Mouse (Mus musculus) liver, embryonic 15.5 days (tissue): Measurements from ENCODE around the gene Wdr91. TPM values are rescaled to one million over a fixed set of nuclear protein-coding genes. Genes with fewer than 3 reads are reported as not detected.

ENCODE experiments used
- ATAC-seq: fragments of 200-750 bp; cut with Nextera tagmentation; 2 replicates; pipeline ENCODE4 v1.8.0; 2017; ENCODE audit warnings: moderate number of reproducible peaks, mild to moderate bottlenecking, moderate library complexity; ENCODE audit not compliant: insufficient read depth
- H3K27ac ChIP-seq: fragments of 300-500 bp; sonication (generic); replicated peaks from 2 replicates; pipeline ENCODE4 v1.5.1; 2015; ENCODE audit warnings: mild to moderate bottlenecking, inconsistent platforms
- H3K27me3 ChIP-seq: fragments of 300-500 bp; sonication (generic); 2 replicates; pipeline ENCODE4 v1.6.1; 2015; ENCODE audit warnings: mild to moderate bottlenecking, inconsistent platforms
- H3K36me3 ChIP-seq: fragments of 300-500 bp; sonication (generic); replicated peaks from 2 replicates; pipeline ENCODE4 v1.6.1; 2015; ENCODE audit warnings: moderate library complexity, mild to moderate bottlenecking, inconsistent platforms
- H3K4me1 ChIP-seq: fragments of 300-500 bp; sonication (generic); replicated peaks from 2 replicates; pipeline ENCODE4 v1.6.1; 2015; ENCODE audit warnings: inconsistent platforms
- H3K4me2 ChIP-seq: fragments of 300-500 bp; sonication (generic); 2 replicates; pipeline ENCODE4 v1.6.1; 2015; ENCODE audit warnings: moderate library complexity, mild to moderate bottlenecking, inconsistent platforms
- H3K4me3 ChIP-seq: fragments of 300-500 bp; sonication (generic); replicated peaks from 2 replicates; pipeline ENCODE4 v1.5.1; 2015; ENCODE audit warnings: mild to moderate bottlenecking, inconsistent platforms
- H3K9ac ChIP-seq: fragments of 300-500 bp; sonication (generic); 2 replicates; pipeline ENCODE4 v1.6.1; 2015; ENCODE audit warnings: moderate library complexity, mild to moderate bottlenecking, inconsistent platforms
- H3K9me3 ChIP-seq: fragments of 300-500 bp; sonication (generic); replicated peaks from 2 replicates; pipeline ENCODE4 v1.6.1; 2016; ENCODE audit warnings: inconsistent platforms
- WGBS: fragments of 180-500 bp; shearing (Covaris S2); methylation state at CpG from one replicate; pipeline ENCODE4 v1.1.7; 2015; ENCODE audit warnings: mixed read lengths; ENCODE audit not compliant: insufficient replicate concordance; 5-methylcytosine and 5-hydroxymethylcytosine counted together
- polyA plus RNA-seq: library from polyadenylated mRNA; unstranded; fragments of >200 nt; fragmentation: Nextera tagmentation; extraction: Ambion mirVana; gene quantifications from 2 replicates; pipeline ENCODE4 v1.2.1, GENCODE M21; 2015

Gene Wdr91
- polyA plus RNA-seq, 1 experiment from 2014 or later, result 10.2 TPM

GRCm38 (mm10) chr6:34862381-34862780 lies 48.3 kb downstream of the Wdr91 start:
- 63% methylated on average over 6 of the region's 6 CpGs for WGBS
- Histone ChIP-seq H3K9ac (peak overlapping the region; percentile 25; the same call in 1 of the 2 replicates), H3K4me2 (peak overlapping the region; percentile 67), H3K4me1 (peaks cover 52% of the 10 kb centered on the region), H3K27me3 (no peaks in the 10 kb centered on the region), H3K27ac (peak overlapping the region; percentile 76), H3K36me3 (no peaks in the 10 kb centered on the region), H3K9me3 (no peaks in the 10 kb centered on the region; the same call in 1 of the 2 replicates), H3K4me3 (peak overlapping the region; percentile 53)
- no peak for ATAC-seq

GRCm38 (mm10) chr6:34861546-34862053 lies 49.1 kb downstream of the Wdr91 start:
- H3K4me1 ChIP-seq, result peaks cover 44% of the 10 kb centered on the region
- no peak overlapping the region for H3K27ac ChIP-seq
- no peak overlapping the region for H3K4me3 ChIP-seq
- 63% methylated on average over 11 of the region's 11 CpGs for WGBS
- no peaks in the 10 kb centered on the region; the same call in 1 of the 2 replicates for H3K9me3 ChIP-seq
- no peak overlapping the region for H3K4me2 ChIP-seq
- H3K9ac ChIP-seq, result no peak overlapping the region
- H3K36me3 ChIP-seq, result no peaks in the 10 kb centered on the region
- no peaks in the 10 kb centered on the region for H3K27me3 ChIP-seq
- no peak for ATAC-seq

- Histone ChIP-seq H3K4me1 (peaks cover 2% of the 10 kb centered on the region; the same call in 1 of the 2 replicates), H3K4me3 (no peak overlapping the region), H3K9ac (no peak overlapping the region), H3K27me3 (no peaks in the 10 kb centered on the region), H3K4me2 (no peak overlapping the region), H3K27ac (no peak overlapping the region), H3K36me3 (no peaks in the 10 kb centered on the region), H3K9me3 (no peaks in the 10 kb centered on the region)
- 85% methylated on average over 5 of the region's 5 CpGs for WGBS
- no peak for ATAC-seq
These were observed 78.3 kb downstream of the Wdr91 start for GRCm38 (mm10) chr6:34832352-34832751.

Other genes starting within 250 kb of the Wdr91 start
- gene Agbl3, start 130.4 kb downstream of the Wdr91 start, polyA plus RNA-seq, result 2.4 and 3.2 TPM in 2 replicates
- 5.8 and 8.5 TPM in 2 replicates for gene Tmem140, start 47.7 kb downstream of the Wdr91 start, polyA plus RNA-seq
- gene Cyren, start 32.8 kb downstream of the Wdr91 start, polyA plus RNA-seq, result 5.7 and 6.1 TPM in 2 replicates
- not detected in 2 replicates for gene Stra8, start 9.3 kb upstream of the Wdr91 start, polyA plus RNA-seq
- gene Slc23a4, start 77.5 kb upstream of the Wdr91 start, polyA plus RNA-seq, result 0.17 and 0.18 TPM in 2 replicates
- gene Cnot4, start 222.8 kb upstream of the Wdr91 start, polyA plus RNA-seq, result 9.4 and 11.1 TPM in 2 replicates